Mouse (Mus musculus) heart, embryonic 13.5 days (tissue): ENCODE results near the gene Klc4. TPM values are rescaled to one million over a fixed set of nuclear protein-coding genes. Genes with fewer than 3 reads are reported as not detected.
A peak's percentile ranks its signal among the peaks of the same experiment; 100 is the strongest.

ENCODE experiments used
- ATAC-seq: fragments of 200-750 bp; cut with Nextera tagmentation; 2 replicates; pipeline ENCODE4 v1.8.0; 2017; ENCODE audit warnings: moderate TSS enrichment; ENCODE audit not compliant: insufficient number of reproducible peaks, low FRiP score, low TSS enrichment; ENCODE audit errors: extremely low read depth
- H3K27ac ChIP-seq: fragments of 300-500 bp; sonication (generic); replicated peaks from 2 replicates; pipeline ENCODE4 v1.5.1; 2015; ENCODE audit warnings: moderate library complexity, mild to moderate bottlenecking, inconsistent platforms
- H3K27me3 ChIP-seq: fragments of 300-500 bp; sonication (generic); replicated peaks from 2 replicates; pipeline ENCODE4 v1.6.1; 2015; ENCODE audit warnings: mild to moderate bottlenecking, inconsistent platforms
- H3K36me3 ChIP-seq: fragments of 300-500 bp; sonication (generic); 2 replicates; pipeline ENCODE4 v1.6.1; 2015; ENCODE audit warnings: mild to moderate bottlenecking, inconsistent platforms
- H3K4me1 ChIP-seq: fragments of 300-500 bp; sonication (generic); 2 replicates; pipeline ENCODE4 v1.6.1; 2015; ENCODE audit warnings: inconsistent platforms
- H3K4me2 ChIP-seq: fragments of 300-500 bp; sonication (generic); 2 replicates; pipeline ENCODE4 v1.6.1; 2015; ENCODE audit warnings: inconsistent platforms, mild to moderate bottlenecking, moderate library complexity
- H3K4me3 ChIP-seq: fragments of 300-500 bp; sonication (generic); 2 replicates; pipeline ENCODE4 v1.5.1; 2015; ENCODE audit warnings: moderate library complexity, mild to moderate bottlenecking, inconsistent platforms
- H3K9ac ChIP-seq: fragments of 300-500 bp; sonication (generic); 2 replicates; pipeline ENCODE4 v1.6.1; 2015; ENCODE audit warnings: inconsistent platforms, mild to moderate bottlenecking, moderate library complexity
- H3K9me3 ChIP-seq: fragments of 300-500 bp; sonication (generic); 2 replicates; pipeline ENCODE4 v1.6.1; 2016; ENCODE audit warnings: inconsistent platforms
- WGBS: fragments of 180-500 bp; shearing (Covaris S2); methylation state at CpG from one replicate; pipeline ENCODE4 v1.1.7; 2015; ENCODE audit warnings: mixed read lengths; 5-methylcytosine and 5-hydroxymethylcytosine counted together
- polyA plus RNA-seq: library from polyadenylated mRNA; unstranded; fragments of >200 nt; fragmentation: Nextera tagmentation; extraction: Ambion mirVana; gene quantifications from 2 replicates; pipeline ENCODE4 v1.2.1, GENCODE M21; 2015

Klc4 gene
- polyA plus RNA-seq, 1 experiment from 2014 or later = 18.6 TPM

- Histone ChIP-seq H3K9ac (peak within 1 kb of the TSS; percentile 97), H3K4me2 (peak within 1 kb of the TSS; percentile 80), H3K27ac (peak within 1 kb of the TSS; percentile 98), H3K36me3 (peaks cover 50% of the 10 kb centered on the region), H3K9me3 (no peaks in the 10 kb centered on the region), H3K4me1 (peaks cover 48% of the 10 kb centered on the region), H3K27me3 (no peaks in the 10 kb centered on the region), H3K4me3 (peak within 1 kb of the TSS; percentile 80)
- WGBS = 1% methylated on average over 57 of the region's 58 CpGs
- peak; percentile 84 for ATAC-seq
These were observed 4.6 kb upstream of the Klc4 start, which contains the start of gene Cul7 for GRCm38 (mm10) chr17:46650232-46651031. Cul7 (plus strand) TSS chr17:46650337.

- ATAC-seq = no peak
- 31% methylated on average over 15 of the region's 15 CpGs for WGBS
- H3K4me3 ChIP-seq = peak overlapping the region; percentile 80
- H3K27me3 ChIP-seq = no peaks in the 10 kb centered on the region
- peaks cover 53% of the 10 kb centered on the region for H3K4me1 ChIP-seq
- peaks cover 46% of the 10 kb centered on the region for H3K36me3 ChIP-seq
- H3K27ac ChIP-seq = peak overlapping the region; percentile 98
- H3K9me3 ChIP-seq = no peaks in the 10 kb centered on the region
- H3K4me2 ChIP-seq = peak overlapping the region; percentile 80
- peak overlapping the region; percentile 97 for H3K9ac ChIP-seq
These were observed 4.0 kb upstream of the Klc4 start for GRCm38 (mm10) chr17:46649811-46650210.

GRCm38 (mm10) chr17:46648436-46648835 lies 2.6 kb upstream of the Klc4 start:
- no peak for ATAC-seq
- H3K4me2 ChIP-seq = no peak overlapping the region
- 90% methylated on average over 9 of the region's 9 CpGs for WGBS

GRCm38 (mm10) chr17:46647279-46647678 lies 1.5 kb upstream of the Klc4 start:
- H3K36me3 ChIP-seq = peaks cover 33% of the 10 kb centered on the region
- WGBS = 86% methylated on average over 7 of the region's 7 CpGs
- H3K9ac ChIP-seq = no peak overlapping the region; the same call in 1 of the 2 replicates
- no peaks in the 10 kb centered on the region for H3K9me3 ChIP-seq
- H3K27me3 ChIP-seq = no peaks in the 10 kb centered on the region
- peaks cover 47% of the 10 kb centered on the region for H3K4me1 ChIP-seq
- H3K27ac ChIP-seq = no peak overlapping the region
- peak overlapping the region; percentile 93 for H3K4me2 ChIP-seq
- peak overlapping the region; percentile 80; the same call in 1 of the 2 replicates for H3K4me3 ChIP-seq
- no peak for ATAC-seq

More at GRCm38 (mm10) chr17:46648436-46648835, 2.6 kb upstream of the Klc4 start:
- no peak overlapping the region for H3K4me3 ChIP-seq
- H3K4me1 ChIP-seq = peaks cover 59% of the 10 kb centered on the region
- no peak overlapping the region for H3K9ac ChIP-seq
- H3K27me3 ChIP-seq = no peaks in the 10 kb centered on the region
- H3K9me3 ChIP-seq = no peaks in the 10 kb centered on the region
- no peak overlapping the region for H3K27ac ChIP-seq
- H3K36me3 ChIP-seq = peaks cover 33% of the 10 kb centered on the region

GRCm38 (mm10) chr17:46646322-46646662 lies 470 bp upstream of the Klc4 start:
- Histone ChIP-seq H3K4me1 (peaks cover 38% of the 10 kb centered on the region), H3K4me2 (peak overlapping the region; percentile 93), H3K27ac (peak overlapping the region; percentile 81), H3K9me3 (no peaks in the 10 kb centered on the region), H3K4me3 (peak overlapping the region; percentile 80), H3K27me3 (no peaks in the 10 kb centered on the region), H3K36me3 (peaks cover 41% of the 10 kb centered on the region), H3K9ac (peak overlapping the region; percentile 90)
- no peak for ATAC-seq
- WGBS = under 1% methylated on average over 19 of the region's 19 CpGs

GRCm38 (mm10) chr17:46644916-46645475 lies 826 bp downstream of the Klc4 start:
- Histone ChIP-seq H3K9me3 (no peaks in the 10 kb centered on the region), H3K27ac (peak overlapping the region; percentile 87), H3K4me3 (peak overlapping the region; percentile 80), H3K4me1 (peaks cover 32% of the 10 kb centered on the region), H3K9ac (peak overlapping the region; percentile 89), H3K27me3 (no peaks in the 10 kb centered on the region), H3K4me2 (peak overlapping the region; percentile 97), H3K36me3 (peaks cover 54% of the 10 kb centered on the region)
- ATAC-seq = peak; percentile 6; the same call in 1 of the 2 replicates
- 5% methylated on average over 11 of the region's 11 CpGs for WGBS

GRCm38 (mm10) chr17:46644152-46644805 lies 1.5 kb downstream of the Klc4 start:
- H3K36me3 ChIP-seq = peaks cover 60% of the 10 kb centered on the region
- H3K9ac ChIP-seq = peak overlapping the region; percentile 89
- H3K27ac ChIP-seq = 0 out of 2 replicates have a peak overlapping the region, but pooled peaks have one; percentile 1
- peak overlapping the region; percentile 97 for H3K4me2 ChIP-seq
- peak overlapping the region; percentile 80 for H3K4me3 ChIP-seq
- no peak for ATAC-seq
- H3K4me1 ChIP-seq = peaks cover 25% of the 10 kb centered on the region
- no peaks in the 10 kb centered on the region for H3K9me3 ChIP-seq
- no peaks in the 10 kb centered on the region for H3K27me3 ChIP-seq
- WGBS = 86% methylated on average over 12 of the region's 12 CpGs

GRCm38 (mm10) chr17:46642060-46642459 lies 3.8 kb downstream of the Klc4 start:
- Histone ChIP-seq H3K27me3 (no peaks in the 10 kb centered on the region), H3K4me1 (peaks cover 21% of the 10 kb centered on the region), H3K9me3 (no peaks in the 10 kb centered on the region), H3K36me3 (peaks cover 52% of the 10 kb centered on the region), H3K9ac (no peak overlapping the region), H3K4me3 (no peak overlapping the region), H3K27ac (no peak overlapping the region), H3K4me2 (no peak overlapping the region)
- ATAC-seq = no peak
- WGBS = 87% methylated on average over 17 of the region's 17 CpGs

- Histone ChIP-seq H3K4me3 (no peak overlapping the region), H3K27ac (no peak overlapping the region), H3K4me1 (peaks cover 19% of the 10 kb centered on the region), H3K27me3 (no peaks in the 10 kb centered on the region), H3K9me3 (no peaks in the 10 kb centered on the region), H3K9ac (no peak overlapping the region), H3K36me3 (peaks cover 64% of the 10 kb centered on the region), H3K4me2 (no peak overlapping the region)
- no peak for ATAC-seq
- 74% methylated on average over 9 of the region's 9 CpGs for WGBS
These were observed 5.9 kb downstream of the Klc4 start for GRCm38 (mm10) chr17:46639929-46640328.

- H3K4me3 ChIP-seq = peak overlapping the region; percentile 20; the same call in 1 of the 2 replicates
- ATAC-seq = no peak
- no peaks in the 10 kb centered on the region for H3K27me3 ChIP-seq
- peaks cover 10% of the 10 kb centered on the region for H3K4me1 ChIP-seq
- peak overlapping the region; percentile 64 for H3K9ac ChIP-seq
- H3K9me3 ChIP-seq = no peaks in the 10 kb centered on the region
- H3K4me2 ChIP-seq = peak overlapping the region; percentile 46
- H3K27ac ChIP-seq = 0 out of 2 replicates have a peak overlapping the region, but pooled peaks have one; percentile 2
- H3K36me3 ChIP-seq = peaks cover 77% of the 10 kb centered on the region
- 24% methylated on average over 15 of the region's 15 CpGs for WGBS
These were observed 8.8 kb downstream of the Klc4 start for GRCm38 (mm10) chr17:46636831-46637523.
